Mouse (Mus musculus) C2C12 (cell line): ENCODE measurements around the gene Cuedc1. TPM values are rescaled to one million over a fixed set of nuclear protein-coding genes. Genes with fewer than 3 reads are reported as not detected.

Source experiments
- H3K27me3 ChIP-seq: one replicate; pipeline ENCODE4 v1.6.1; 2011; ENCODE audit not compliant: control insufficient read depth, insufficient read depth, insufficient read length
- H3K36me3 ChIP-seq: one replicate; pipeline ENCODE4 v1.6.1; 2011; ENCODE audit not compliant: control insufficient read depth, insufficient read depth
- H3K4me3 ChIP-seq: one replicate; pipeline ENCODE4 v1.5.1; 2011; ENCODE audit warnings: mild to moderate bottlenecking, control low read depth; ENCODE audit not compliant: poor library complexity, insufficient read depth, severe bottlenecking
- H3K79me2 ChIP-seq: one replicate; pipeline ENCODE4 v1.6.1; 2011; ENCODE audit not compliant: control insufficient read depth, insufficient read depth
- H3K79me3 ChIP-seq: one replicate; pipeline ENCODE4 v1.6.1; 2011; ENCODE audit warnings: low read depth, control low read depth
- H3ac ChIP-seq: one replicate; pipeline ENCODE3; 2011; ENCODE audit warnings: low read depth; ENCODE audit not compliant: control insufficient read depth, insufficient read length
- CEBPB ChIP-seq: IDR thresholded peaks from one replicate; pipeline ENCODE4 v1.6.1; 2011; ENCODE audit warnings: low read depth, mild to moderate bottlenecking, control low read depth, moderate library complexity
- CTCF ChIP-seq: IDR thresholded peaks from one replicate; pipeline ENCODE4 v1.5.1; 2011; ENCODE audit not compliant: control insufficient read depth, insufficient read depth, insufficient read length
- FOSL1 ChIP-seq: IDR thresholded peaks from one replicate; pipeline ENCODE4 v1.8.0; 2011; ENCODE audit warnings: mild to moderate bottlenecking, low read length; ENCODE audit not compliant: poor library complexity, insufficient read depth, severe bottlenecking
- MAX ChIP-seq: IDR thresholded peaks from one replicate; pipeline ENCODE4 v1.6.1; 2011; ENCODE audit warnings: mild to moderate bottlenecking, control low read depth
- MYOD1 ChIP-seq: IDR thresholded peaks from one replicate; pipeline ENCODE4 v1.6.1; 2011; ENCODE audit warnings: low read depth; ENCODE audit not compliant: control insufficient read depth, insufficient read length
- MYOG ChIP-seq: IDR thresholded peaks from one replicate; pipeline ENCODE4 v1.6.1; 2011; ENCODE audit not compliant: control insufficient read depth, insufficient read length; ENCODE audit errors: extremely low read depth
- USF1 ChIP-seq: IDR thresholded peaks from one replicate; pipeline ENCODE4 v1.6.1; 2011; ENCODE audit warnings: low read depth, mild to moderate bottlenecking, control low read depth, moderate library complexity
- polyA plus RNA-seq: library from polyadenylated mRNA; unstranded; fragments of >200 nt; fragmentation: generic; extraction: Trizol; gene quantifications from one replicate; pipeline ENCODE4 v1.2.1, GENCODE M21; 2012; ENCODE audit warnings: missing spikeins

The Cuedc1 gene
- polyA plus RNA-seq, 1 experiment: 16.2 TPM

DNA sequence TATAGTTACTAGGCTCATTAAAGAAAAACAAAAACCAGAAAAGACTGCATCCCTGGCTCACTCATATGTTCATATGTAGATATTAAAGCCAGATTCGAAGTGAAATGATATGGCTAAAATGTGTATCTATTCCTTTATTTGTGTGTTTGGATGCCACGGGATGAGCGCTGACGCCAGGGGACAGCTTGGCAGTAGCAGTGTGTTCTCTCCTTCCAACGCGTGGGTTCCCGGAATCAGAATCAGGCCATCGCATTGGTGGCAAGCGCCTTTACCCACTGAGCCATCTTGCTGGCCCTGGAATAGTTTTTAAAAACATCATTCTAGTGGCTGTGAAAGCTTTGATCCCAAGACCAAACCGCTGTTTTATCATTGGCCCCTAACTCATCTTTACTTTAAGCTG is 32.1 kb downstream of the Cuedc1 start:
- H3ac ChIP-seq: no peak overlapping the region
- H3K36me3 ChIP-seq: no peaks in the 10 kb centered on the region
- peaks cover 5% of the 10 kb centered on the region for H3K79me2 ChIP-seq
- no peaks in the 10 kb centered on the region for H3K27me3 ChIP-seq
- TF ChIP-seq CEBPB (no peak), MYOG (no peak), USF1 (no peak), FOSL1 (no peak), MAX (no peak), CTCF (no peak), MYOD1 (no peak)
- no peak overlapping the region for H3K4me3 ChIP-seq
- peaks cover 2% of the 10 kb centered on the region for H3K79me3 ChIP-seq

GRCm38 (mm10) chr11:88131847-88132246 is 34.0 kb downstream of the Cuedc1 start:
- Histone ChIP-seq H3ac (no peak overlapping the region), H3K79me2 (peaks cover 5% of the 10 kb centered on the region), H3K4me3 (no peak overlapping the region), H3K79me3 (peaks cover 2% of the 10 kb centered on the region), H3K27me3 (no peaks in the 10 kb centered on the region), H3K36me3 (no peaks in the 10 kb centered on the region)
- no peak for TF ChIP-seq USF1
- TF ChIP-seq CTCF: no peak
- no peak for TF ChIP-seq CEBPB
- TF ChIP-seq MYOD1: no peak
- no peak for TF ChIP-seq MAX
- TF ChIP-seq FOSL1: no peak
- TF ChIP-seq MYOG: no peak

DNA sequence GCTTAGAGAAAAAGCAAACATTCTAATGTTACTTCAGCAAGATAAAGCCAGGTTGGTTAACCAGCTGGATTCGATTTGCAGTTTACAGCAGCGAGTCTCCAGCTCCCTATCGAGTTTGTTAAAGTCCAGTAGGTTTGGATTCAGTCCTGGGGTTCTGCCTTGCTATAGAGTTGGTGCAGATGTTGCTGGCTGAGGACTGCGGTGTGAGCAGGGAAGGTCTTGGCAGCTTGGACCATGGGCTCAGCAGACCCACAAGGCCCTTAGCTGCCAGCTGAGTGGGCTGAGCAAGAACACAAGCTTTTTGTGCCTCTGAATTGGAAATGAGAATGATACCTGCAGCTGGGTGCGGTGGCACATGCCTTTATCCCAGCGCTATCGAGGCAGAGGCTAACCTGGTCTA is 37.4 kb downstream of the Cuedc1 start:
- no peaks in the 10 kb centered on the region for H3K36me3 ChIP-seq
- H3K79me2 ChIP-seq: peaks cover 5% of the 10 kb centered on the region
- no peaks in the 10 kb centered on the region for H3K27me3 ChIP-seq
- peaks cover under 1% of the 10 kb centered on the region for H3K79me3 ChIP-seq
- no peak overlapping the region for H3K4me3 ChIP-seq
- TF ChIP-seq MYOG (no peak), MAX (no peak), MYOD1 (no peak), USF1 (no peak), CEBPB (no peak), CTCF (no peak), FOSL1 (no peak)
- H3ac ChIP-seq: no peak overlapping the region

- H3K79me3 ChIP-seq: no peaks in the 10 kb centered on the region
- no peak for TF ChIP-seq MYOD1
- no peak for TF ChIP-seq CEBPB
- no peak for TF ChIP-seq FOSL1
- TF ChIP-seq CTCF: no peak
- H3K79me2 ChIP-seq: no peaks in the 10 kb centered on the region
- no peak overlapping the region for H3K4me3 ChIP-seq
- no peak overlapping the region for H3ac ChIP-seq
- H3K27me3 ChIP-seq: no peaks in the 10 kb centered on the region
- H3K36me3 ChIP-seq: no peaks in the 10 kb centered on the region
These were observed 40.1 kb downstream of the Cuedc1 start for GRCm38 (mm10) chr11:88137814-88138425.

GRCm38 (mm10) chr11:88139256-88139861 is 41.5 kb downstream of the Cuedc1 start:
- Histone ChIP-seq H3ac (no peak overlapping the region), H3K27me3 (no peaks in the 10 kb centered on the region), H3K36me3 (no peaks in the 10 kb centered on the region), H3K79me3 (no peaks in the 10 kb centered on the region), H3K4me3 (no peak overlapping the region), H3K79me2 (no peaks in the 10 kb centered on the region)
- no peak for TF ChIP-seq FOSL1
- TF ChIP-seq MAX: no peak
- TF ChIP-seq MYOD1: no peak
- TF ChIP-seq MYOG: no peak
- no peak for TF ChIP-seq CEBPB
- no peak for TF ChIP-seq USF1
- no peak for TF ChIP-seq CTCF
